Mouse (Mus musculus) limb, embryonic 12.5 days (tissue): ENCODE results near the gene B4gat1. TPM values are rescaled to one million over a fixed set of nuclear protein-coding genes. Genes with fewer than 3 reads are reported as not detected.

Experiments
- ATAC-seq: fragments of 200-750 bp; cut with Nextera tagmentation; 2 replicates; pipeline ENCODE4 v1.8.0; 2017; ENCODE audit warnings: low read depth, moderate TSS enrichment; ENCODE audit not compliant: insufficient number of reproducible peaks, insufficient read depth, low FRiP score, low TSS enrichment
- H3K27ac ChIP-seq: fragments of 300-500 bp; sonication (generic); 2 replicates; pipeline ENCODE4 v1.5.1; 2016; ENCODE audit warnings: mild to moderate bottlenecking, moderate library complexity
- H3K27me3 ChIP-seq: fragments of 300-500 bp; sonication (generic); 2 replicates; pipeline ENCODE4 v1.6.1; 2016; ENCODE audit warnings: mild to moderate bottlenecking, moderate library complexity
- H3K36me3 ChIP-seq: fragments of 300-500 bp; sonication (generic); 2 replicates; pipeline ENCODE4 v1.6.1; 2016; ENCODE audit warnings: mild to moderate bottlenecking, moderate library complexity
- H3K4me1 ChIP-seq: fragments of 300-500 bp; sonication (generic); replicated peaks from 2 replicates; pipeline ENCODE4 v1.6.1; 2016
- H3K4me2 ChIP-seq: fragments of 300-500 bp; sonication (generic); 2 replicates; pipeline ENCODE4 v1.6.1; 2016; ENCODE audit warnings: mild to moderate bottlenecking, moderate library complexity
- H3K4me3 ChIP-seq: fragments of 300-500 bp; sonication (generic); replicated peaks from 2 replicates; pipeline ENCODE4 v1.5.1; 2016; ENCODE audit warnings: mild to moderate bottlenecking
- H3K9ac ChIP-seq: fragments of 300-500 bp; sonication (generic); replicated peaks from 2 replicates; pipeline ENCODE4 v1.6.1; 2016; ENCODE audit warnings: mild to moderate bottlenecking, moderate library complexity
- H3K9me3 ChIP-seq: fragments of 300-500 bp; sonication (generic); 2 replicates; pipeline ENCODE4 v1.6.1; 2016; ENCODE audit warnings: mild to moderate bottlenecking, moderate library complexity
- WGBS: fragments of 180-500 bp; shearing (Covaris S2); methylation state at CpG from one replicate; pipeline ENCODE4 v1.1.7; 2016; 5-methylcytosine and 5-hydroxymethylcytosine counted together
- polyA plus RNA-seq: library from polyadenylated mRNA; unstranded; fragments of >200 nt; fragmentation: Nextera tagmentation; extraction: Ambion mirVana; gene quantifications from 2 replicates; pipeline ENCODE4 v1.2.1, GENCODE M21; 2016

B4gat1 gene
- polyA plus RNA-seq: 42.3 and 44.8 TPM in 2 replicates

DNA sequence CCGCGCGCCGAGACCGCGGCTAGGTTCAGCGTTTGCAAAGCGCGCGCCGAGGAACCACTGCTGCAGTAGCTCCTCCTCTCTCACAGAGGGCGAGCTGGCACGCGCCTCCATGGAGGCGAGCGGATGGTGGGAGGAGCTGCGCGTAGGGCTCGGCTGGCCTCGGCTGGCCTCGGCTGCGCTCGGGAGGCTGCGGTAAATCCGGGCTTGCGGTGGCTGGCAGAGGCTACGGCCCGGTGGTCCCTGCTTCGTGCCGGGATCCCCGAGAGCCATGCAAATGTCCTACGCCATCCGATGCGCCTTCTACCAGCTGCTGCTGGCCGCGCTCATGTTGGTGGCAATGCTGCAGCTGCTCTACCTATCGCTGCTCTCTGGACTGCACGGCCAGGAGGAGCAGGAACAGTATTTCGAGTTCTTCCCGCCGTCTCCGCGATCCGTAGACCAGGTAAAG, at the start of gene B4gat1, which contains the start of gene AC124502.3:
Gene B4gat1 (plus strand): TSS at position 118 of the 448 bp plus-strand sequence.
Gene AC124502.3 (plus strand): TSS at position 183 of the 448 bp plus-strand sequence.
- peaks cover 17% of the 10 kb centered on the region; the same call in 1 of the 2 replicates for H3K36me3 ChIP-seq
- ATAC-seq: peak; percentile 76
- peak within 1 kb of the TSS; percentile 85 for H3K4me3 ChIP-seq
- peak within 1 kb of the TSS; percentile 78 for H3K9ac ChIP-seq
- H3K4me2 ChIP-seq: peak within 1 kb of the TSS; percentile 98
- H3K27ac ChIP-seq: peak within 1 kb of the TSS; percentile 87
- H3K4me1 ChIP-seq: peaks cover 35% of the 10 kb centered on the region
- WGBS: under 1% methylated on average over 39 of the region's 44 CpGs
- no peaks in the 10 kb centered on the region for H3K27me3 ChIP-seq
- no peaks in the 10 kb centered on the region for H3K9me3 ChIP-seq

DNA sequence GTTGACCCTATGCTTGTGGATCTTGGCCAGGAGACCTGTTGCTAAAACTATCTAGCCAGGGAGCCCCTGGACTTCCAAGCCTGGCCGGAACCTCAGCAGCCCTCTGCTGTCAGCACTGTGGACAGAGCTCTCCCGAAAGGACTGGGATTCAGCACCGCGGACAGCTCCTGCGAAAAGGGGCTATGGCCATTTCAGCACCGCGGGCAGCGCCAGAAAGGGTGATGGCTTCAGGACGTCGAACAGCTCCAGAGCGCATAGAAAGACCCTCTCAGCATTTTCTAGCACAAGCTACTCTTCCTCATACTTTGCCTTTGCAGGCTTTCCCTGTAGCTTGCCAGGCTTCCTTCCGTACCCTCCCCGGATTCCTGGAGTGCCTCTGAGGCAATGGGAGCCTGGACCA, 49.6 kb upstream of the B4gat1 start:
- 0 out of 2 replicates have a peak, but pooled peaks have one; percentile 15 for ATAC-seq
- Histone ChIP-seq H3K36me3 (no peaks in the 10 kb centered on the region), H3K4me2 (no peak overlapping the region)

DNA sequence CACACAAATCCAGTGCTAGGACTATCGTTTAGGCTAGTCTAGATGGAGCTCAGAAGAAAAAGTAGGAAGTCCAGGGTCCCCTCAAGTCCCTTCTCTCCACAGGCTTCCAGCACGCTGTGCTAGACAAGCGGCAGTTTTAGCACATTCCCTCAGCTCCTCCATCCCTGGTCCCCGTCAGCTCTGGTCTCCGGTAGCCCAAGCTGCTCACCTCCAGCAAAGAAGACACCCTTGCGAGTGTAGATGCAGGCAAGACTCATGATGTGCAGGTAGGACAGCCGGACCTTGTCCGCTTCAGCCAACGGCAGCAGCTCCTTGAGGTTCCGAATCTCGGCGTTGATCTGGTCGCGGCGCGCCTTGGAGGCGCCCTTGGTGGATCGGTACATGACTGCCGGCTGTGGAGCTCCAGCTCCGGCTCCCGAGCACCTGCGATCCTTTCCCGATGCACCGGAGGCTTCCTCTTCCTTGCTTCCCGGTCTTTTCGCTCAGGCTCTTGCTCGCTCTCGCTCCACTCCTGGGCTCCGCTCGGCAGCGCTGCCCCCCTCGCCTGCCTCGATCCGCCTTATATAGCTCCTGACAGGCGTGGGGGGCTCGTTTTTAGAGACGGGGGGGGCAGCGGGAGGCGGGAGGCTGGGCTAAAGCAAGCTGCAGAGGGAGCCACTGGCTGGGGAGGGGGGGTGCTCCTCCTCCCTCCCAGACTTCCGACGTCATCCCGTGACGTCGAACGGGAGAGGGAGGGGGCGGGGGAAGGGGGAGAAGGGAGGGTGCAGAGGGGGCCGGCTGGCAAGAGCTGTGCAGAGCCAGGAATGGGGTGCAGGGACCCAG, 49.0 kb upstream of the B4gat1 start:
- Histone ChIP-seq H3K9me3 (no peaks in the 10 kb centered on the region), H3K9ac (no peak overlapping the region), H3K4me2 (no peak overlapping the region), H3K36me3 (no peaks in the 10 kb centered on the region), H3K4me3 (0 out of 2 replicates have a peak overlapping the region, but pooled peaks have one; percentile 1), H3K4me1 (no peaks in the 10 kb centered on the region; the same call in 1 of the 2 replicates), H3K27me3 (peaks cover 85% of the 10 kb centered on the region), H3K27ac (no peak overlapping the region)
- 21% methylated on average over 46 of the region's 47 CpGs for WGBS
- no peak for ATAC-seq

More for the DNA sequence above, 49.6 kb upstream of the B4gat1 start:
- Histone ChIP-seq H3K9me3 (no peaks in the 10 kb centered on the region), H3K27me3 (peaks cover 85% of the 10 kb centered on the region), H3K9ac (no peak overlapping the region), H3K4me1 (no peaks in the 10 kb centered on the region; the same call in 1 of the 2 replicates), H3K27ac (no peak overlapping the region), H3K4me3 (no peak overlapping the region)
- 3% methylated on average over 13 of the region's 13 CpGs for WGBS

DNA sequence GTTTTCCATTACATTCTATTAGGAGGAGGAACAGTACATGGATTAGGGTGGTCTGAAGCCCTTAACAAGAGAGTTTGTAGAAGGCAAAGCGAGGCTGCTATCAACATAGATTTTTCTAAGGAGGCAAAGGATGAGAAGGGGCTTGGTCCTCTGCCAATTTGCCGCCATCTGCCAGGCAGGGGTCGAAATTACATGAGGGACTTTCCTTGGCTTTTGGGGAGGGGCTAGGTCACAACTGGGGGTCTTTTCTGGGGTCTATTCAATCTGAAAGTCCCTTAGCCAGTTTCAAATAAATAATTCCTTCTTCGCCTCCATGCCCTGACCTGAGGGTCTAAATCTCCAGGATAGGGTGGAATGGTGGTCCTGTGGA, 48.4 kb upstream of the B4gat1 start, which contains the start of gene Npas4:
Gene Npas4 (minus strand): TSS at position 61 of the 370 bp plus-strand sequence.
- Histone ChIP-seq H3K27me3 (peaks cover 85% of the 10 kb centered on the region), H3K9me3 (no peaks in the 10 kb centered on the region), H3K4me2 (no peak within 1 kb of the TSS), H3K36me3 (no peaks in the 10 kb centered on the region), H3K4me1 (no peaks in the 10 kb centered on the region; the same call in 1 of the 2 replicates), H3K4me3 (0 out of 2 replicates have a peak within 1 kb of the TSS, but pooled peaks have one; percentile 1), H3K27ac (no peak within 1 kb of the TSS), H3K9ac (no peak within 1 kb of the TSS)
- no peak for ATAC-seq
- WGBS: 14% methylated on average over 4 of the region's 4 CpGs

DNA sequence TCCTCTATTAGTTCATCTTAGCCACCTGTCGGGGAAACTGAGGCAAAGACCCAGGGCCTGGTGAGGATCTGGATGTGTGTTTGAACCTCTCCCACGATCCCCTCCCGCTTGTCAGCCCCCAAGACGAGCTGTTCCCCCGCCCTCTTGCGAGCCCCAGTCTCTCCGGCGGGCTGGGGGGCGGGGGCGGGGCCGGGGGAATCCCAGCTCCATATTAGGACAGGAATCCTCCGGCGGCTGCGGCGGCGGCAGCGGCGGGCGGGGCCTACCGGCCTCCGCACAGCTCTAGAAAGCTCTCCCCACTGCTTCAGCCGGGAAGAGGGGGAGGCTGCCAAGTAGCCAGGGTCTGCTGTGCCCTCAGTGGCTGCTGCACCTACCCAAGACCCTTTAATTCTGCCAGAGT, 47.9 kb upstream of the B4gat1 start:
- H3K9ac ChIP-seq: no peak overlapping the region
- no peaks in the 10 kb centered on the region for H3K9me3 ChIP-seq
- H3K36me3 ChIP-seq: no peaks in the 10 kb centered on the region
- no peak for ATAC-seq
- 2% methylated on average over 21 of the region's 22 CpGs for WGBS
- no peak overlapping the region for H3K4me3 ChIP-seq
- H3K4me1 ChIP-seq: no peaks in the 10 kb centered on the region; the same call in 1 of the 2 replicates
- no peak overlapping the region for H3K4me2 ChIP-seq
- H3K27me3 ChIP-seq: peaks cover 82% of the 10 kb centered on the region
- no peak overlapping the region for H3K27ac ChIP-seq

DNA sequence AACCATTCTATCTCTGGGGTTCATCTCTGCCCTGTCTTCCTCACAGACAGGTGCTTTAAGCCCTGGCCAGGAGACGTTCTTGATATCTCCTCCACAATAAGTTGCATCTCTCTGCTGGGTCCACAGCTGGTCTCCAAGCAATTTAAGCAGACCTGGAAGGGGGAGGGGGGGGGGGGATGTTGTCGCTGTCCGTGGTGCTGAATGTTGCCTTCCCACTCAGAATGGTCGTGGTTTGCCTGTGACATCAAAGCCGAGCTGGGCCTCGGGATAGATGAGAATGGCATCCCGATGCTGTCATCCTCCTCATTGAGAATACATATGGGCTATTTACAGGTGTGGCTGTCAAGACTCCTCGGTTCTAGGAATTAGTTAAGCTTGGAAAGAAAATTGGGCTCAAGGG, 46.3 kb upstream of the B4gat1 start:
- Histone ChIP-seq H3K4me3 (no peak overlapping the region), H3K9ac (no peak overlapping the region), H3K9me3 (no peaks in the 10 kb centered on the region), H3K27ac (no peak overlapping the region), H3K36me3 (no peaks in the 10 kb centered on the region), H3K4me1 (no peaks in the 10 kb centered on the region; the same call in 1 of the 2 replicates), H3K27me3 (peaks cover 78% of the 10 kb centered on the region), H3K4me2 (no peak overlapping the region)
- no peak for ATAC-seq
- 11% methylated on average over 8 of the region's 8 CpGs for WGBS

DNA sequence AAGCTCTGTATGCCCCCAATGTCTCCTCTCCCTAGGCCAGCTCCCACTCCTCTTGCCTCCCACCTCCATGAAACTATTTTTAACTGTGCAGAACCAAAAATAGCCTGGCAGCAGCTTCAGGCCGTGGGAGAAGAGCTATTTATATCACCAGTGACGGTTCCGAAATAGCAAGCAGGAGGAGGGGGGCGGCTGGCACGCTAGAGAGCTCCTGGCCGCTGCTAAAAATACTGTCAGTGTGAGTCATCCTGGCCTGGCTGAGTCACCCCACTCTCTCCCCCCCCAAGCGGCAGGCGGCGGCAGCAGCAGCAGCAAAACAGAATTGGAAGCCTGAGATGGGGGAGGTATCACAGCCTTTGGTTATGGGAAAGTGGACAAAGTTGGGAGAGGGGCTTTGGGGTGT, 45.7 kb upstream of the B4gat1 start:
- peaks cover 80% of the 10 kb centered on the region for H3K27me3 ChIP-seq
- no peak for ATAC-seq
- 9% methylated on average over 9 of the region's 9 CpGs for WGBS

DNA sequence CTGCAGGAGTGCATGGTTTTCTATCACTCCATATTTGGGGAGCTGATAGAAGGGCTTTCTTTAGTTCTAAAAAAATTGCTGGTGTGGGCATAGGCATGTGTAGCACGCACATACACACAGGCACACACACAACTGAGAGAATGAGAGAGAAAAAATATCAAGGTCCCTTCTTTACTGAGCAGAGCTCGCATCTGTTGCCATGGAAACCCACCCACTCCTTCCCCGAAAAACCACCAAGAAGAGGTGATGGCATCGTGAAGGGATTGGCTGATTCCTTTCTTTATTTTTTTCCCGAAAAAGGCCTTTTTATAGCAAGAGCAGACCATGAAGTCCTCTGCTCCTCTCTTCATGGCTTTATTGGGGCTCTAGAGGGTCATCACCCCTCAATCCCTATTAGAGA, 44.6 kb upstream of the B4gat1 start:
- H3K4me1 ChIP-seq: no peaks in the 10 kb centered on the region; the same call in 1 of the 2 replicates
- H3K9me3 ChIP-seq: no peaks in the 10 kb centered on the region
- H3K4me3 ChIP-seq: no peak overlapping the region
- H3K27me3 ChIP-seq: peaks cover 79% of the 10 kb centered on the region
- no peak overlapping the region for H3K4me2 ChIP-seq
- no peaks in the 10 kb centered on the region for H3K36me3 ChIP-seq
- H3K9ac ChIP-seq: no peak overlapping the region
- H3K27ac ChIP-seq: no peak overlapping the region
- 66% methylated on average over 5 of the region's 5 CpGs for WGBS
- no peak for ATAC-seq

More for the DNA sequence above, 45.7 kb upstream of the B4gat1 start:
- no peak overlapping the region for H3K4me2 ChIP-seq
- no peak overlapping the region for H3K4me3 ChIP-seq
- H3K27ac ChIP-seq: no peak overlapping the region
- H3K4me1 ChIP-seq: no peaks in the 10 kb centered on the region; the same call in 1 of the 2 replicates
- H3K9ac ChIP-seq: no peak overlapping the region
- H3K36me3 ChIP-seq: no peaks in the 10 kb centered on the region
- no peaks in the 10 kb centered on the region for H3K9me3 ChIP-seq

DNA sequence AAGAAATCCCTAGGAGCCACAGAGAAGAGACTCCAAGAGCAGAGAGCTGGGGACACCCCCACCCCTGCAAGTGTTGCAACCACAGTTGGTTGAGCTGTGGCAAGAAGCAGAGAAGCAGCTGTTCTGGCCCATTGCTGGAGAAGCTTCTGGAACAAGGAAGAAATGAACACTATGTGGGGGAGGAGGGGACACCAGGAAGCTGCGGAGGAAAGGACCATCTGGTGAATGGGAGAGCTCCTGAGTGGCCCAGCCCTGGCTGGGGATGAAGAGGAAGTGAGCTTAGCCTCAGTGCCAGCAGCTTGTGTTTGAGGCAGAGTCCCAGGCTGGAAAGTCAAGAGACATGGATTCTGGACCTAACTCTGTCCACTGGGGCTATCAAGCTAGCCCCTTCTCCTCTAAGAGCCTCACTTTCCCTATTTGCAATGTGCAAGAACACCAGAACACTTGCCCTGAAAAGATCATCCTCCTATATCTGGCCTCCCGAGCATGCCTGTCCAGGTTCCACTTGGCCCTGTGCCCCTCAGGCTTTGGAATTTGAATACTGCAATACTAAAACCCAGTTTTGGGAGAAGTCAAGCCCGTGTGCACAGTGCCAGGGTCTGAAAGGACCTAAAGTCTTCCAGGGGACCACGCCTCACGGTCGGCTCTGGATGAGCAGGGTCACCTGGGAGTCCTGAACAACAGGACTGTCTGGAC, 39.0 kb upstream of the B4gat1 start:
- ATAC-seq: no peak
- Histone ChIP-seq H3K9me3 (no peaks in the 10 kb centered on the region), H3K4me2 (no peak overlapping the region), H3K36me3 (no peaks in the 10 kb centered on the region), H3K9ac (no peak overlapping the region), H3K27me3 (peaks cover 41% of the 10 kb centered on the region), H3K27ac (no peak overlapping the region), H3K4me3 (no peak overlapping the region), H3K4me1 (peaks cover 8% of the 10 kb centered on the region)
- WGBS: 74% methylated on average over 6 of the region's 6 CpGs

DNA sequence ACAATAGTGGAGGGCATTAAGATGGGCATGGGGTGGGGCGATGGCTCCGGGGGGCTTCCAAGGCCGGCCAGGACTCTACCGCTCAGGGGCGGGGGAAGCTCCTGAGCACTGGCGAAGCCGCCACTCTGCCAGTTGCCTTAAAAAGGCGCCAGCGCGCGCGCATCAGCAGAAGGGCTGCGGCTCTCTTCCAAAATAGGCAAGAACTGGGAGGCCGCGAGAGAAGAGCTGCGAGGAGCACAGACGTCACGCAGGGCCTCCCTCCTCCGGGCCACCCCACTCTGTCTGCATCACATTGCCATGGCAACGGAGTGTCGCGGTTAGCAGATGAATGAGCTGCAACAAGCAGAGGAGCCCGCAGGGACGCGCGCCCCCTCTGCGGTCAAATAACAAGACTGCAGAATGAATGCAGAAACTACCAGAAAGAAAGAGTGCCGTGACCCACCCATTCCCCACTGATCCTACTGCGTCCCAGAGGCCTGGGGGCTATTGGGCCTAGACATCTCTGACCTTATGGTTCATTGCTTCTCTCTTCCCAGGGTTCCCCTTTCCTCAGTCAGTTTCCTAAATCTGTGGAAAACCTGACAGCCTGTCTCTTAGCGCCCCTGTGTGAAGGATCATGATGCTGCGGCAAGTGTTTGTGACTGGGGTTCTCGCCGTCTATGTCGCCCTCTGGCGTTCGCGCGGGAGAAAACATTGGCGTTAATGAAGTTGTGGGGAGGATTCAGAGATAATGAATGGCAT, 36.8 kb upstream of the B4gat1 start:
- Histone ChIP-seq H3K9me3 (peaks cover 10% of the 10 kb centered on the region; the same call in 1 of the 2 replicates), H3K4me2 (peak overlapping the region; percentile 64), H3K4me3 (peak overlapping the region; percentile 34), H3K36me3 (no peaks in the 10 kb centered on the region), H3K27ac (peak overlapping the region; percentile 41; the same call in 1 of the 2 replicates), H3K9ac (peak overlapping the region; percentile 47), H3K27me3 (peaks cover 29% of the 10 kb centered on the region), H3K4me1 (peaks cover 8% of the 10 kb centered on the region)
- ATAC-seq: peak; percentile 82
- 1% methylated on average over 39 of the region's 39 CpGs for WGBS
